Mouse (Mus musculus) CH12.LX (cell line): ENCODE data around the gene Gpr68. TPM values are rescaled to one million over a fixed set of nuclear protein-coding genes. Genes with fewer than 3 reads are reported as not detected.

Experiments
- DNase-seq: peaks from one replicate; pipeline ENCODE4 v3.0.0-alpha.2; 2013; ENCODE audit errors: extremely low read depth
- H3K27ac ChIP-seq: 2 replicates; pipeline ENCODE4 v1.5.1; 2012; ENCODE audit warnings: low read depth, mild to moderate bottlenecking, control low read depth, moderate library complexity; ENCODE audit not compliant: insufficient read depth
- H3K27me3 ChIP-seq: replicated peaks from 2 replicates; pipeline ENCODE3; 2012; ENCODE audit warnings: inconsistent platforms
- H3K36me3 ChIP-seq, 2 experiments: replicated peaks in 1 of 2; 2 replicates each; pipeline versions ENCODE3 to v1.6.1; 2012; ENCODE audit warnings: inconsistent platforms in 1 of 2, low read length in 1 of 2, mild to moderate bottlenecking in 1 of 2, mixed read lengths in 1 of 2, moderate library complexity in 1 of 2; ENCODE audit not compliant: control insufficient read depth in 1 of 2, insufficient read depth in 1 of 2
- H3K4me1 ChIP-seq, 2 experiments: 2 replicates each; pipeline ENCODE4 v1.6.1; 2012; ENCODE audit warnings: inconsistent platforms in 1 of 2, moderate library complexity in 1 of 2; ENCODE audit not compliant: insufficient read depth in 2 of 2, control insufficient read depth in 1 of 2
- H3K4me2 ChIP-seq: 2 replicates; pipeline ENCODE4 v1.6.1; 2012; ENCODE audit warnings: low read depth, mild to moderate bottlenecking, control low read depth; ENCODE audit not compliant: poor library complexity, insufficient read depth, severe bottlenecking
- H3K4me3 ChIP-seq, 3 experiments: fragments of 150-350 bp in 1 of 3; sonication (generic) in 1 of 3; replicated peaks in 1 of 3; 2 replicates each; pipeline versions ENCODE3 to v1.5.1; 2011 to 2012; ENCODE audit warnings: low read depth in 2 of 3, low read length in 2 of 3, mild to moderate bottlenecking in 2 of 3, moderate library complexity in 2 of 3, control low read depth in 1 of 3, improper control_type of control experiment in 1 of 3, inconsistent platforms in 1 of 3, mixed read lengths in 1 of 3; ENCODE audit not compliant: poor library complexity in 1 of 3
- H3K79me2 ChIP-seq: replicated peaks from 2 replicates; pipeline ENCODE4 v1.6.1; 2012; ENCODE audit warnings: mild to moderate bottlenecking, moderate library complexity; ENCODE audit not compliant: control insufficient read depth, poor library complexity, insufficient read depth, severe bottlenecking; ENCODE audit errors: extremely low read depth
- H3K9ac ChIP-seq: 2 replicates; pipeline ENCODE4 v1.6.1; 2012; ENCODE audit warnings: low read depth, mild to moderate bottlenecking, control low read depth, moderate library complexity; ENCODE audit not compliant: insufficient read depth
- H3K9me3 ChIP-seq: replicated peaks from 2 replicates; pipeline ENCODE3; 2012; ENCODE audit warnings: low read length, inconsistent platforms, mixed read lengths
- BHLHE40 ChIP-seq: IDR thresholded peaks from 2 replicates; pipeline ENCODE4 v1.6.1; 2011; ENCODE audit warnings: mild to moderate bottlenecking, low read depth, low read length, improper control_type of control experiment
- CHD1 ChIP-seq: IDR thresholded peaks from 2 replicates; pipeline ENCODE4 v1.6.1; 2012; ENCODE audit warnings: low read depth, low read length, improper control_type of control experiment, inconsistent platforms
- CHD2 ChIP-seq: IDR thresholded peaks from 2 replicates; pipeline ENCODE4 v1.6.1; 2011; ENCODE audit warnings: low read length, improper control_type of control experiment
- CTCF ChIP-seq, 2 experiments: IDR thresholded peaks in 1 of 2; conservative IDR thresholded peaks in 1 of 2; 2 replicates each; pipeline ENCODE4 v1.5.1; 2011 to 2012; ENCODE audit warnings: low read depth in 2 of 2, low read length in 2 of 2, improper control_type of control experiment in 1 of 2, inconsistent platforms in 1 of 2, mild to moderate bottlenecking in 1 of 2, moderate library complexity in 1 of 2
- E2F4 ChIP-seq: IDR thresholded peaks from 2 replicates; pipeline ENCODE4 v1.6.1; 2011; ENCODE audit warnings: low read depth, low read length, improper control_type of control experiment; ENCODE audit not compliant: insufficient replicate concordance
- ELF1 ChIP-seq: IDR thresholded peaks from 2 replicates; pipeline ENCODE4 v1.6.1; 2014; ENCODE audit warnings: low read depth, mild to moderate bottlenecking, inconsistent platforms, low read length, improper control_type of control experiment
- IRF4 ChIP-seq: IDR thresholded peaks from 2 replicates; pipeline ENCODE4 v1.6.1; 2014; ENCODE audit warnings: low read depth, mild to moderate bottlenecking, inconsistent platforms, low read length, improper control_type of control experiment
- JUN ChIP-seq: IDR thresholded peaks from 2 replicates; pipeline ENCODE4 v1.6.1; 2011; ENCODE audit warnings: low read depth, mild to moderate bottlenecking, low read length, improper control_type of control experiment, moderate library complexity; ENCODE audit not compliant: insufficient read depth
- JUND ChIP-seq: conservative IDR thresholded peaks from 2 replicates; pipeline ENCODE4 v1.6.1; 2011; ENCODE audit warnings: low read depth, low read length, improper control_type of control experiment
- KAT2A ChIP-seq: IDR thresholded peaks from 2 replicates; pipeline ENCODE4 v1.6.1; 2012; ENCODE audit warnings: low read length, improper control_type of control experiment, inconsistent platforms; ENCODE audit not compliant: insufficient replicate concordance
- MAX ChIP-seq: IDR thresholded peaks from 2 replicates; pipeline ENCODE4 v1.6.1; 2011; ENCODE audit warnings: low read length, improper control_type of control experiment
- MEF2A ChIP-seq: IDR thresholded peaks from 2 replicates; pipeline ENCODE4 v1.6.1; 2014; ENCODE audit warnings: low read depth, mild to moderate bottlenecking, inconsistent platforms, low read length, improper control_type of control experiment, borderline replicate concordance
- MXI1 ChIP-seq: IDR thresholded peaks from 2 replicates; pipeline ENCODE4 v1.6.1; 2011; ENCODE audit warnings: mild to moderate bottlenecking, low read depth, low read length, improper control_type of control experiment
- MYC ChIP-seq: IDR thresholded peaks from 2 replicates; pipeline ENCODE4 v1.6.1; 2011; ENCODE audit warnings: low read depth, mild to moderate bottlenecking, improper control_type of control experiment, low read length
- NELFE ChIP-seq: IDR thresholded peaks from 2 replicates; pipeline ENCODE4 v1.6.1; 2011; ENCODE audit warnings: low read depth, low read length, improper control_type of control experiment
- NRF1 ChIP-seq: IDR thresholded peaks from 2 replicates; pipeline ENCODE4 v1.6.1; 2014; ENCODE audit warnings: low read depth, mild to moderate bottlenecking, inconsistent platforms, low read length, improper control_type of control experiment, moderate library complexity
- POLR2A ChIP-seq: IDR thresholded peaks from 2 replicates; pipeline ENCODE4 v1.6.1; 2011; ENCODE audit warnings: low read depth, mild to moderate bottlenecking, improper control_type of control experiment, low read length
- POLR2AphosphoS2 ChIP-seq: IDR thresholded peaks from 2 replicates; pipeline ENCODE4 v1.6.1; 2011; ENCODE audit warnings: low read depth, low read length, improper control_type of control experiment
- RAD21 ChIP-seq: IDR thresholded peaks from 2 replicates; pipeline ENCODE4 v1.6.1; 2011; ENCODE audit warnings: low read depth, mild to moderate bottlenecking, low read length, improper control_type of control experiment, moderate library complexity
- SIN3A ChIP-seq: IDR thresholded peaks from 2 replicates; pipeline ENCODE4 v1.6.1; 2012; ENCODE audit warnings: low read length, improper control_type of control experiment, inconsistent platforms
- SMC3 ChIP-seq: IDR thresholded peaks from 2 replicates; pipeline ENCODE4 v1.6.1; 2011; ENCODE audit warnings: low read depth, low read length, improper control_type of control experiment
- TBP ChIP-seq: conservative IDR thresholded peaks from 2 replicates; pipeline ENCODE4 v1.6.1; 2011; ENCODE audit warnings: low read depth, low read length, improper control_type of control experiment
- UBTF ChIP-seq: IDR thresholded peaks from 2 replicates; pipeline ENCODE4 v1.6.1; 2012; ENCODE audit warnings: low read depth, mild to moderate bottlenecking, inconsistent platforms, low read length, improper control_type of control experiment, moderate library complexity
- USF1 ChIP-seq: IDR thresholded peaks from 2 replicates; pipeline ENCODE4 v1.6.1; 2014; ENCODE audit warnings: low read depth, mild to moderate bottlenecking, inconsistent platforms, low read length, improper control_type of control experiment
- USF2 ChIP-seq: conservative IDR thresholded peaks from 2 replicates; pipeline ENCODE4 v1.6.1; 2011; ENCODE audit warnings: low read depth, low read length, improper control_type of control experiment
- ZC3H11A ChIP-seq: IDR thresholded peaks from 2 replicates; pipeline ENCODE4 v1.6.1; 2012; ENCODE audit warnings: low read depth, mild to moderate bottlenecking, inconsistent platforms, low read length, improper control_type of control experiment
- ZKSCAN1 ChIP-seq: IDR thresholded peaks from 2 replicates; pipeline ENCODE4 v1.6.1; 2012; ENCODE audit warnings: low read depth, inconsistent platforms, low read length, improper control_type of control experiment, borderline replicate concordance
- ZMIZ1 ChIP-seq: IDR thresholded peaks from 2 replicates; pipeline ENCODE4 v1.6.1; 2012; ENCODE audit warnings: low read depth, mild to moderate bottlenecking, inconsistent platforms, low read length, improper control_type of control experiment
- ZNF384 ChIP-seq: IDR thresholded peaks from 2 replicates; pipeline ENCODE4 v1.6.1; 2012; ENCODE audit warnings: low read depth, low read length, improper control_type of control experiment, inconsistent platforms
- dilution Hi-C: fragments of 300-500 bp; cut with MboI; formaldehyde crosslinking; loops from 2 replicates; pipeline ENCODE4 v1.14.3; 2020; ENCODE audit warnings: low sequenced_read_pairs; ENCODE audit not compliant: extremely low pct_unique_long_range_greater_than_20kb, extremely low pct_ligation_motif_present
- in situ Hi-C: fragments of 300-500 bp; cut with MboI; formaldehyde crosslinking; loops from 3 replicates; pipeline ENCODE4 v1.14.3; 2019; ENCODE audit warnings: low sequenced_read_pairs, low pct_ligation_motif_present, low pct_unique_long_range_greater_than_20kb, mixed read lengths
- polyA plus RNA-seq: library from polyadenylated mRNA; unstranded; fragments of >175 nt; gene quantifications from 2 replicates; pipeline ENCODE4 v1.2.1, GENCODE M21; 2012; ENCODE audit warnings: low read depth; ENCODE audit not compliant: insufficient read length
- total RNA-seq, 2 experiments: library from RNA; depleted of rRNA; stranded (reverse); fragments of 300-350 nt in 1 of 2; fragments of >200 nt in 1 of 2; gene quantifications; 2 replicates each; pipeline ENCODE4 v1.2.3; 2012 to 2014

Gene Gpr68
- total and polyA plus RNA-seq, 3 experiments: 1.2 to 4.2 (median 1.5) TPM

GRCm38 (mm10) chr12:100843171-100843570, 64.8 kb downstream of the Gpr68 start:
- no peaks in the 10 kb centered on the region for H3K79me2 ChIP-seq
- H3K9me3 ChIP-seq: no peaks in the 10 kb centered on the region
- H3K27me3 ChIP-seq: no peaks in the 10 kb centered on the region
- no peak for DNase-seq
- in situ Hi-C loops (loop anchor here (5.0 to 10.0 kb wide), 4 partner anchors 71 to 678 kb away; no protein-coding TSS in a partner anchor), dilution Hi-C loops (no loop called here)
- H3K9ac ChIP-seq: no peak overlapping the region
- peaks cover 4 to 39% of the 10 kb centered on the region in 2 experiments for H3K36me3 ChIP-seq
- H3K4me2 ChIP-seq: no peak overlapping the region
- no peak overlapping the region for H3K4me3 ChIP-seq
- peaks cover 11 to 43% of the 10 kb centered on the region in 2 experiments for H3K4me1 ChIP-seq
- TF ChIP-seq RAD21: no peak
- no peak for TF ChIP-seq USF1
- no peak for TF ChIP-seq ELF1
- TF ChIP-seq SIN3A: no peak
- no peak for TF ChIP-seq IRF4
- no peak for TF ChIP-seq TBP
- no peak for TF ChIP-seq NRF1
- TF ChIP-seq ZMIZ1: no peak
- no peak for TF ChIP-seq MEF2A
- TF ChIP-seq MYC: no peak
- no peak for TF ChIP-seq JUND
- no peak for TF ChIP-seq KAT2A
- no peak for TF ChIP-seq ZNF384
- no peak for TF ChIP-seq USF2
- no peak for TF ChIP-seq NELFE
- TF ChIP-seq CHD2: no peak
- TF ChIP-seq POLR2A: no peak
- TF ChIP-seq UBTF: no peak
- TF ChIP-seq, all 38 proteins: peak for 0
- no peak overlapping the region for H3K27ac ChIP-seq

- dilution Hi-C loops: no loop called here
- peaks cover 2 to 31% of the 10 kb centered on the region in 2 experiments for H3K36me3 ChIP-seq
- TF ChIP-seq MXI1: no peak
- 0 out of 2 replicates have a peak, but pooled peaks have one; percentile 2 for TF ChIP-seq ZNF384
- TF ChIP-seq NELFE: 0 out of 2 replicates have a peak, but pooled peaks have one; percentile 10
- TF ChIP-seq SMC3: peak; percentile 99
- TF ChIP-seq ZKSCAN1: no peak
- TF ChIP-seq CTCF (conservative IDR thresholded peaks at IDR 0.05 in 1 of 2, IDR thresholded peaks at IDR 0.05 in 1 of 2; ENCODE audit: low read depth in 2 of 2, low read length in 2 of 2): peak; percentile 52 to 97
- no peak for TF ChIP-seq ZMIZ1
- no peak for TF ChIP-seq POLR2AphosphoS2
- TF ChIP-seq E2F4: no peak
- no peak for TF ChIP-seq CHD1
- TF ChIP-seq JUN: no peak
- TF ChIP-seq CHD2: no peak
- no peak for TF ChIP-seq USF2
- no peak for TF ChIP-seq MAX
- peak; percentile 99 for TF ChIP-seq RAD21
- TF ChIP-seq BHLHE40: no peak
- TF ChIP-seq SIN3A: 0 out of 2 replicates have a peak, but pooled peaks have one; percentile 20
- TF ChIP-seq ZC3H11A: peak; percentile 88
- TF ChIP-seq IRF4: 0 out of 2 replicates have a peak, but pooled peaks have one; percentile 19
- no peaks in the 10 kb centered on the region for H3K27me3 ChIP-seq
- H3K9ac ChIP-seq: no peak overlapping the region
- DNase-seq: peak; percentile 81
- H3K79me2 ChIP-seq: peaks cover 4% of the 10 kb centered on the region
- no peak overlapping the region for H3K4me3 ChIP-seq
- no peak overlapping the region for H3K27ac ChIP-seq
- H3K4me1 ChIP-seq: peaks cover 16 to 51% of the 10 kb centered on the region in 2 experiments
- H3K4me2 ChIP-seq: no peak overlapping the region
- in situ Hi-C loops: loop anchor here (5.0 to 10.0 kb wide), 4 partner anchors 69 to 677 kb away; no protein-coding TSS in a partner anchor
- H3K9me3 ChIP-seq: no peaks in the 10 kb centered on the region
Observed at GRCm38 (mm10) chr12:100841211-100841792, 66.7 kb downstream of the Gpr68 start.
